Mouse (Mus musculus) mature B cell (primary cell): Measurements from ENCODE around the gene Rnase2b.
"Not testable (repeated sequence)": the region's sequence is repeated elsewhere in the genome, so short reads cannot be mapped to it uniquely, and the experiment has no call there.

ENCODE experiments used
- in situ Hi-C: fragments of 300-500 bp; cut with MboI; formaldehyde crosslinking; loops from 2 replicates; pipeline ENCODE4 v1.14.3; 2019

The Rnase2b gene

GRCm38 (mm10) chr14:51152249-51152870 lies 9.7 kb upstream of the Rnase2b start:
- in situ Hi-C loops = no loop called here

- in situ Hi-C loops = no loop called here
Observed at GRCm38 (mm10) chr14:51156056-51156735, 5.9 kb upstream of the Rnase2b start.

GRCm38 (mm10) chr14:51156736-51157068 lies 5.4 kb upstream of the Rnase2b start:
- in situ Hi-C loops = no loop called here

- in situ Hi-C loops = no loop called here
Observed at GRCm38 (mm10) chr14:51157072-51157471, 5.0 kb upstream of the Rnase2b start.

- in situ Hi-C loops = not testable (repeated sequence)
Observed at GRCm38 (mm10) chr14:51163323-51163722, 1.3 kb downstream of the Rnase2b start.

GRCm38 (mm10) chr14:51165435-51165834 lies 3.4 kb downstream of the Rnase2b start:
- in situ Hi-C loops = no loop called here

- in situ Hi-C loops = no loop called here
Observed at GRCm38 (mm10) chr14:51166068-51166467, 4.0 kb downstream of the Rnase2b start.

- in situ Hi-C loops = loop anchor here (10.0 kb wide), 1 partner anchor 67 kb away; no protein-coding TSS in a partner anchor
Observed at GRCm38 (mm10) chr14:51172095-51172865, 10.2 kb downstream of the Rnase2b start.

- in situ Hi-C loops = loop anchor here (10.0 kb wide), 1 partner anchor 68 kb away; no protein-coding TSS in a partner anchor
Observed at GRCm38 (mm10) chr14:51172947-51173346, 10.9 kb downstream of the Rnase2b start.

GRCm38 (mm10) chr14:51173843-51174242 lies 11.8 kb downstream of the Rnase2b start:
- in situ Hi-C loops = loop anchor here (10.0 kb wide), 1 partner anchor 69 kb away; no protein-coding TSS in a partner anchor

GRCm38 (mm10) chr14:51181051-51181450 lies 19.0 kb downstream of the Rnase2b start:
- in situ Hi-C loops = not testable (repeated sequence)

- in situ Hi-C loops = no loop called here
Observed at GRCm38 (mm10) chr14:51195681-51196080, 33.6 kb downstream of the Rnase2b start.

- in situ Hi-C loops = no loop called here
Observed at GRCm38 (mm10) chr14:51199098-51200023, 37.3 kb downstream of the Rnase2b start, which contains the start of gene Ang2. Ang2 (minus strand) TSS chr14:51199148.

GRCm38 (mm10) chr14:51200054-51200453 lies 38.0 kb downstream of the Rnase2b start:
- in situ Hi-C loops = no loop called here

GRCm38 (mm10) chr14:51200466-51200865 lies 38.4 kb downstream of the Rnase2b start:
- in situ Hi-C loops = no loop called here

GRCm38 (mm10) chr14:51203115-51203514 lies 41.1 kb downstream of the Rnase2b start, which contains the start of gene Ear14:
Ear14 (plus strand) TSS chr14:51203391.
- in situ Hi-C loops = no loop called here
